Mouse (Mus musculus) urinary bladder, postnatal 10 days (tissue): ENCODE results near the gene Myo1e.

Experiments
- DNase-seq: peaks from one replicate; pipeline ENCODE4 v3.0.0; 2022; ENCODE audit warnings: low spot score

Myo1e gene

GRCm38 (mm10) chr9:70359402-70360131 lies 152.4 kb downstream of the Myo1e start:
- DNase-seq, result no peak

- DNase-seq, result no peak
These were observed 157.6 kb downstream of the Myo1e start for GRCm38 (mm10) chr9:70364741-70365140.

GRCm38 (mm10) chr9:70365915-70366314 lies 158.8 kb downstream of the Myo1e start:
- no peak for DNase-seq

GRCm38 (mm10) chr9:70366898-70367297 lies 159.7 kb downstream of the Myo1e start:
- no peak for DNase-seq

GRCm38 (mm10) chr9:70371638-70372037 lies 164.5 kb downstream of the Myo1e start:
- no peak for DNase-seq

- DNase-seq, result no peak
These were observed 172.6 kb downstream of the Myo1e start for GRCm38 (mm10) chr9:70379502-70380467.

- DNase-seq, result no peak
These were observed 174.9 kb downstream of the Myo1e start for GRCm38 (mm10) chr9:70382091-70382490.

GRCm38 (mm10) chr9:70383750-70384149 lies 176.6 kb downstream of the Myo1e start:
- no peak for DNase-seq

- no peak for DNase-seq
These were observed 177.3 kb downstream of the Myo1e start for GRCm38 (mm10) chr9:70384494-70384893.

GRCm38 (mm10) chr9:70384958-70385728 lies 178.0 kb downstream of the Myo1e start:
- DNase-seq, result no peak

- no peak for DNase-seq
These were observed 180.4 kb downstream of the Myo1e start for GRCm38 (mm10) chr9:70387410-70388119.

GRCm38 (mm10) chr9:70389548-70389947 lies 182.4 kb downstream of the Myo1e start:
- no peak for DNase-seq

GRCm38 (mm10) chr9:70391042-70391441 lies 183.9 kb downstream of the Myo1e start:
- no peak for DNase-seq

GRCm38 (mm10) chr9:70391660-70392562 lies 184.8 kb downstream of the Myo1e start:
- no peak for DNase-seq

- no peak for DNase-seq
These were observed 185.4 kb downstream of the Myo1e start for GRCm38 (mm10) chr9:70392563-70392907.

GRCm38 (mm10) chr9:70395617-70396016 lies 188.5 kb downstream of the Myo1e start:
- no peak for DNase-seq

- no peak for DNase-seq
These were observed 188.9 kb downstream of the Myo1e start for GRCm38 (mm10) chr9:70396083-70396482.

- no peak for DNase-seq
These were observed 194.9 kb downstream of the Myo1e start for GRCm38 (mm10) chr9:70401937-70402539.

GRCm38 (mm10) chr9:70406596-70406995 lies 199.4 kb downstream of the Myo1e start:
- no peak for DNase-seq

GRCm38 (mm10) chr9:70408791-70409190 lies 201.6 kb downstream of the Myo1e start:
- no peak for DNase-seq
